Mouse (Mus musculus) neural tube, embryonic 14.5 days (tissue): ENCODE measurements around the gene Olfr1513. TPM values are rescaled to one million over a fixed set of nuclear protein-coding genes. Genes with fewer than 3 reads are reported as not detected.
A peak's percentile ranks its signal among the peaks of the same experiment; 100 is the strongest.
"Not testable (repeated sequence)": the region's sequence is repeated elsewhere in the genome, so short reads cannot be mapped to it uniquely, and the experiment has no call there.

Experiments used
- ATAC-seq: fragments of 200-750 bp; cut with Nextera tagmentation; 2 replicates; pipeline ENCODE4 v1.8.0; 2017; ENCODE audit warnings: low read depth, mild to moderate bottlenecking, moderate TSS enrichment, moderate library complexity
- H3K27ac ChIP-seq: fragments of 300-500 bp; sonication (generic); 2 replicates; pipeline ENCODE4 v1.5.1; 2014; ENCODE audit warnings: low read depth, mild to moderate bottlenecking, control low read depth, low read length, moderate library complexity, mixed read lengths
- H3K27me3 ChIP-seq: fragments of 300-500 bp; sonication (generic); 2 replicates; pipeline ENCODE4 v1.6.1; 2014; ENCODE audit warnings: low read length; ENCODE audit not compliant: control insufficient read depth, insufficient read depth
- H3K36me3 ChIP-seq: fragments of 300-500 bp; sonication (generic); 2 replicates; pipeline ENCODE4 v1.6.1; 2014; ENCODE audit warnings: low read length, mixed read lengths; ENCODE audit not compliant: control insufficient read depth, insufficient read depth
- H3K4me1 ChIP-seq: fragments of 300-500 bp; sonication (generic); 2 replicates; pipeline ENCODE4 v1.6.1; 2014; ENCODE audit warnings: low read length; ENCODE audit not compliant: control insufficient read depth, insufficient read depth
- H3K4me2 ChIP-seq: fragments of 300-500 bp; sonication (generic); 2 replicates; pipeline ENCODE4 v1.6.1; 2014; ENCODE audit warnings: mild to moderate bottlenecking, low read depth, low read length, control low read depth
- H3K4me3 ChIP-seq: fragments of 300-500 bp; sonication (generic); 2 replicates; pipeline ENCODE4 v1.5.1; 2014; ENCODE audit warnings: low read depth, low read length, control low read depth, mixed read lengths
- H3K9ac ChIP-seq: fragments of 300-500 bp; sonication (generic); replicated peaks from 2 replicates; pipeline ENCODE4 v1.6.1; 2014; ENCODE audit warnings: low read depth, mild to moderate bottlenecking, control low read depth, low read length, mixed read lengths
- H3K9me3 ChIP-seq: fragments of 300-500 bp; sonication (generic); 2 replicates; pipeline ENCODE4 v1.6.1; 2016; ENCODE audit warnings: low read length; ENCODE audit not compliant: control insufficient read depth
- WGBS: fragments of 180-500 bp; shearing (Covaris S2); extraction: QIAGEN DNeasy Blood & Tissue Kit; methylation state at CpG from one replicate; pipeline ENCODE4 v1.1.7; 2014; 5-methylcytosine and 5-hydroxymethylcytosine counted together
- polyA plus RNA-seq: library from polyadenylated mRNA; unstranded; fragments of >200 nt; fragmentation: Nextera tagmentation; extraction: Ambion mirVana; gene quantifications from 2 replicates; pipeline ENCODE4 v1.2.1, GENCODE M21; 2014

Gene Olfr1513
- polyA plus RNA-seq, 1 experiment from 2014 or later, result not detected

GRCm38 (mm10) chr14:52314808-52315150 is 41.4 kb downstream of the Olfr1513 start:
- ATAC-seq, result no peak
- H3K4me2 ChIP-seq, result peak overlapping the region; percentile 91
- no peak overlapping the region for H3K27ac ChIP-seq
- peaks cover 28% of the 10 kb centered on the region for H3K4me1 ChIP-seq
- peak overlapping the region; percentile 88 for H3K4me3 ChIP-seq
- peaks cover 21% of the 10 kb centered on the region for H3K36me3 ChIP-seq
- 42% methylated on average over 8 of the region's 8 CpGs for WGBS
- no peaks in the 10 kb centered on the region for H3K27me3 ChIP-seq
- H3K9ac ChIP-seq, result peak overlapping the region; percentile 91
- no peaks in the 10 kb centered on the region for H3K9me3 ChIP-seq

- no peaks in the 10 kb centered on the region for H3K27me3 ChIP-seq
- H3K36me3 ChIP-seq, result peaks cover 23% of the 10 kb centered on the region
- WGBS, result 85% methylated on average over 26 of the region's 26 CpGs
- no peaks in the 10 kb centered on the region for H3K9me3 ChIP-seq
- H3K4me1 ChIP-seq, result peaks cover 28% of the 10 kb centered on the region
- peak overlapping the region; percentile 91 for H3K4me2 ChIP-seq
- H3K9ac ChIP-seq, result peak overlapping the region; percentile 91; the same call in 1 of the 2 replicates
- no peak for ATAC-seq
- no peak overlapping the region for H3K27ac ChIP-seq
- H3K4me3 ChIP-seq, result peak overlapping the region; percentile 88
Observed at GRCm38 (mm10) chr14:52313931-52314807, 42.0 kb downstream of the Olfr1513 start.

- Histone ChIP-seq H3K27ac (no peak overlapping the region), H3K9me3 (no peaks in the 10 kb centered on the region), H3K27me3 (no peaks in the 10 kb centered on the region), H3K36me3 (peaks cover 26% of the 10 kb centered on the region), H3K4me2 (peak overlapping the region; percentile 32; the same call in 1 of the 2 replicates), H3K9ac (no peak overlapping the region), H3K4me1 (peaks cover 23% of the 10 kb centered on the region), H3K4me3 (0 out of 2 replicates have a peak overlapping the region, but pooled peaks have one; percentile 0)
- WGBS, result 88% methylated on average over 2 of the region's 2 CpGs
- no peak for ATAC-seq
Observed at GRCm38 (mm10) chr14:52310906-52311305, 45.3 kb downstream of the Olfr1513 start.

- Histone ChIP-seq H3K4me2 (peak overlapping the region; percentile 18; the same call in 1 of the 2 replicates), H3K36me3 (peaks cover 26% of the 10 kb centered on the region), H3K4me1 (peaks cover 23% of the 10 kb centered on the region)
- not testable (repeated sequence) for H3K27me3 ChIP-seq, H3K27ac ChIP-seq, H3K4me3 ChIP-seq, H3K9ac ChIP-seq, ATAC-seq, H3K9me3 ChIP-seq
- WGBS, result 95% methylated on average over 5 of the region's 6 CpGs
Observed at GRCm38 (mm10) chr14:52310343-52310742, 45.9 kb downstream of the Olfr1513 start.

- Histone ChIP-seq H3K4me1 (peaks cover 3% of the 10 kb centered on the region; the same call in 1 of the 2 replicates), H3K4me2 (no peak overlapping the region), H3K9me3 (no peaks in the 10 kb centered on the region), H3K9ac (no peak overlapping the region), H3K4me3 (no peak overlapping the region), H3K27me3 (no peaks in the 10 kb centered on the region), H3K36me3 (peaks cover 6% of the 10 kb centered on the region; the same call in 1 of the 2 replicates), H3K27ac (no peak overlapping the region)
- 95% methylated on average over 2 of the region's 2 CpGs for WGBS
- ATAC-seq, result no peak
Observed at GRCm38 (mm10) chr14:52306100-52306499, 50.1 kb downstream of the Olfr1513 start.

- peak within 1 kb of the TSS; percentile 64 for H3K9ac ChIP-seq
- no peaks in the 10 kb centered on the region for H3K27me3 ChIP-seq
- peaks cover 11% of the 10 kb centered on the region; the same call in 1 of the 2 replicates for H3K36me3 ChIP-seq
- H3K4me2 ChIP-seq, result peak within 1 kb of the TSS; percentile 68
- peak; percentile 96 for ATAC-seq
- under 1% methylated on average over 46 of the region's 46 CpGs for WGBS
- peaks cover 3% of the 10 kb centered on the region; the same call in 1 of the 2 replicates for H3K4me1 ChIP-seq
- peak within 1 kb of the TSS; percentile 53 for H3K4me3 ChIP-seq
- H3K27ac ChIP-seq, result peak within 1 kb of the TSS; percentile 89
- no peaks in the 10 kb centered on the region for H3K9me3 ChIP-seq
Observed at GRCm38 (mm10) chr14:52304644-52305271, 51.5 kb downstream of the Olfr1513 start, which contains the start of gene Mettl3. Mettl3 (minus strand) TSS chr14:52305128.

GRCm38 (mm10) chr14:52303517-52303916 is 52.7 kb downstream of the Olfr1513 start:
- not testable (repeated sequence) for H3K27ac ChIP-seq, H3K27me3 ChIP-seq, H3K4me1 ChIP-seq, H3K9me3 ChIP-seq, H3K9ac ChIP-seq, H3K4me3 ChIP-seq, ATAC-seq, H3K4me2 ChIP-seq
- WGBS, result 91% methylated on average over 3 of the region's 3 CpGs
- H3K36me3 ChIP-seq, result peaks cover 16% of the 10 kb centered on the region
